Mouse (Mus musculus) ES-Bruce4 (cell line): Measurements from ENCODE around the gene Arfgap3.

Source experiments
- CTCF ChIP-seq: IDR thresholded peaks from one replicate; pipeline ENCODE4 v1.8.1; 2011; ENCODE audit warnings: low read depth, low read length
- EP300 ChIP-seq: IDR thresholded peaks from 2 replicates; pipeline ENCODE4 v1.6.1; 2011; ENCODE audit warnings: low read depth, low read length; ENCODE audit not compliant: insufficient read depth
- POLR2A ChIP-seq: IDR thresholded peaks from one replicate; pipeline ENCODE4 v1.8.1; 2011; ENCODE audit warnings: low read length; ENCODE audit not compliant: insufficient read depth

- no peak for TF ChIP-seq POLR2A
- TF ChIP-seq CTCF: no peak
- no peak for TF ChIP-seq EP300
These were observed 11.1 kb downstream of the Arfgap3 start for GRCm38 (mm10) chr15:83338908-83339307.
